Mouse (Mus musculus) hindbrain, embryonic 12.5 days (tissue): ENCODE measurements around the gene Figla. TPM values are rescaled to one million over a fixed set of nuclear protein-coding genes. Genes with fewer than 3 reads are reported as not detected.

Source experiments
- ATAC-seq: fragments of 200-750 bp; cut with Nextera tagmentation; 2 replicates; pipeline ENCODE4 v1.8.0; 2017; ENCODE audit warnings: moderate TSS enrichment; ENCODE audit not compliant: low FRiP score
- H3K27ac ChIP-seq: fragments of 300-500 bp; sonication (generic); 2 replicates; pipeline ENCODE4 v1.5.1; 2016; ENCODE audit warnings: mild to moderate bottlenecking
- H3K27me3 ChIP-seq: fragments of 300-500 bp; sonication (generic); 2 replicates; pipeline ENCODE4 v1.6.1; 2016; ENCODE audit warnings: mild to moderate bottlenecking
- H3K36me3 ChIP-seq: fragments of 300-500 bp; sonication (generic); 2 replicates; pipeline ENCODE4 v1.6.1; 2016; ENCODE audit warnings: mild to moderate bottlenecking
- H3K4me1 ChIP-seq: fragments of 300-500 bp; sonication (generic); 2 replicates; pipeline ENCODE4 v1.6.1; 2016
- H3K4me2 ChIP-seq: fragments of 300-500 bp; sonication (generic); replicated peaks from 2 replicates; pipeline ENCODE4 v1.6.1; 2016; ENCODE audit warnings: mild to moderate bottlenecking
- H3K4me3 ChIP-seq: fragments of 300-500 bp; sonication (generic); 2 replicates; pipeline ENCODE4 v1.5.1; 2016; ENCODE audit warnings: mild to moderate bottlenecking
- H3K9ac ChIP-seq: fragments of 300-500 bp; sonication (generic); 2 replicates; pipeline ENCODE4 v1.6.1; 2016; ENCODE audit warnings: mild to moderate bottlenecking, moderate library complexity
- H3K9me3 ChIP-seq: fragments of 300-500 bp; sonication (generic); replicated peaks from 2 replicates; pipeline ENCODE4 v1.6.1; 2016; ENCODE audit warnings: mild to moderate bottlenecking
- WGBS: fragments of 180-500 bp; shearing (Covaris S2); methylation state at CpG from one replicate; pipeline ENCODE4 v1.1.7; 2016; 5-methylcytosine and 5-hydroxymethylcytosine counted together
- polyA plus RNA-seq: library from polyadenylated mRNA; unstranded; fragments of >200 nt; fragmentation: Nextera tagmentation; extraction: Ambion mirVana; gene quantifications from 2 replicates; pipeline ENCODE4 v1.2.1, GENCODE M21; 2016

Gene Figla
- polyA plus RNA-seq, 1 experiment from 2014 or later = not detected

DNA sequence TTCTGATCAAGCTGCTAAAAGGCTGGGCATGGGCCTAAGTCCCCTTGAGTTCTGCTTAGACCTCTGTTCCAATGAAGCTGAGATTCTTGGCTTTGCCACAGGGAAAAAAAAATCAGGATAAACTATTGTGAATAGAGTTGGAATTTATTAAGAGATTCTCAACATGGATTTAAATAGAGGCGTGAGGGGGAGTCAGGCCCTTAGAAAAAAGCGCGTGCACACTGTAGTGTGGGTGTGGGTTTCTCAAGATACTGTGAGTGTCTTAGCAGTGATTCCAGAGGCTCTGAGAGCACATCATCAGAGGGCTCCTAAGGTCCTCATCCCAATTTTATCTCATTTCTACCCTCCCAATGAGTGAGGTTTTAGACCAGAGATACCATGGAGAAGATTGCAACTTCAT, 44.2 kb downstream of the Figla start:
- no peak overlapping the region for H3K9ac ChIP-seq
- ATAC-seq = no peak
- H3K36me3 ChIP-seq = no peaks in the 10 kb centered on the region

DNA sequence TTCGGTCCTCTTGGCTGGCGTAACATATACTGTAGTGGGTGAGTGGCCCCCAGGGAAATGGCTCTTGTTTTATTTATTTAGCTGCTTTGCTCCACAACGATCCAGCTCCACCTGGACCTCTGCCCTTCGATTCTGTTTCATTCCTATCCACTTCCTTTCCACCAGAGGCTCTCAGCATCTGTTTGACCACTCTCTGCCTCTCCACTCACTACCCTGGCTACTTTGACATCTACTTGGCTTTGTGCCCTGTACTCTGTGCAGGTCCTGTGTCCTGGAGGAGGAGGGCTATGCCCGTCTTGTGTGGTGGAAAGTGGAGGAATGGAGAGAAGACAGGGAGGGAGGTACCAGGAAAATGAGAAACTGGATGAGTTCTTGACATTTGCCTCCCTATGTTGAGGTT, 46.3 kb downstream of the Figla start:
- Histone ChIP-seq H3K36me3 (no peaks in the 10 kb centered on the region), H3K9me3 (no peaks in the 10 kb centered on the region), H3K27me3 (no peaks in the 10 kb centered on the region), H3K4me2 (no peak overlapping the region), H3K4me3 (no peak overlapping the region), H3K9ac (no peak overlapping the region; the same call in 1 of the 2 replicates), H3K4me1 (peaks cover 96% of the 10 kb centered on the region), H3K27ac (peak overlapping the region; percentile 85)
- WGBS = 56% methylated on average over 5 of the region's 5 CpGs
- no peak for ATAC-seq

More for the DNA sequence above, 44.2 kb downstream of the Figla start:
- Histone ChIP-seq H3K27ac (peak overlapping the region; percentile 95), H3K4me2 (peak overlapping the region; percentile 45; the same call in 1 of the 2 replicates), H3K4me1 (peaks cover 77% of the 10 kb centered on the region), H3K27me3 (no peaks in the 10 kb centered on the region), H3K9me3 (no peaks in the 10 kb centered on the region), H3K4me3 (no peak overlapping the region)
- WGBS = 96% methylated on average over 3 of the region's 3 CpGs

DNA sequence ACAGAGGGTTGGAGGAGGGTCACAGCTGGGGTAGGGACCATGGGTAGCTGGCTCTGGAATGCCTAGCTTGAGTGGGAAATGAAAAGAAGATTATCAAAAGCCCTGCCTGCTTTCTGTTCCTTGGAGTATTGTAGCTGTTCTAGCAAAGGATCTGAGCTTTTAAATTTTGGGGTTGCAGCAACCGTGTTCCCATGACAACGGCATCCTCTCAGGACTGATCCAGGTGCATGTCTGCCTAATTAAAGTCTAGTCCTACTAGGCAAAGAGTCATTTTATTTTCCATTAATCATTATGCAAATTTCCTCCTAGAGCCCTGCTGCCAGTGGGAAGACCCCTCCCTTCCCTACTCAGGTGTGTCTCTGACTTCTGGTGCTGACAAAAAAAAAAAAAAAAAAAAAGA, 46.7 kb downstream of the Figla start:
- H3K27me3 ChIP-seq = no peaks in the 10 kb centered on the region
- H3K9me3 ChIP-seq = no peaks in the 10 kb centered on the region
- H3K4me1 ChIP-seq = peaks cover 94% of the 10 kb centered on the region
- no peak for ATAC-seq
- H3K9ac ChIP-seq = no peak overlapping the region; the same call in 1 of the 2 replicates
- peak overlapping the region; percentile 85 for H3K27ac ChIP-seq
- no peak overlapping the region for H3K4me3 ChIP-seq
- H3K4me2 ChIP-seq = no peak overlapping the region
- 65% methylated on average over 2 of the region's 2 CpGs for WGBS
- H3K36me3 ChIP-seq = no peaks in the 10 kb centered on the region

DNA sequence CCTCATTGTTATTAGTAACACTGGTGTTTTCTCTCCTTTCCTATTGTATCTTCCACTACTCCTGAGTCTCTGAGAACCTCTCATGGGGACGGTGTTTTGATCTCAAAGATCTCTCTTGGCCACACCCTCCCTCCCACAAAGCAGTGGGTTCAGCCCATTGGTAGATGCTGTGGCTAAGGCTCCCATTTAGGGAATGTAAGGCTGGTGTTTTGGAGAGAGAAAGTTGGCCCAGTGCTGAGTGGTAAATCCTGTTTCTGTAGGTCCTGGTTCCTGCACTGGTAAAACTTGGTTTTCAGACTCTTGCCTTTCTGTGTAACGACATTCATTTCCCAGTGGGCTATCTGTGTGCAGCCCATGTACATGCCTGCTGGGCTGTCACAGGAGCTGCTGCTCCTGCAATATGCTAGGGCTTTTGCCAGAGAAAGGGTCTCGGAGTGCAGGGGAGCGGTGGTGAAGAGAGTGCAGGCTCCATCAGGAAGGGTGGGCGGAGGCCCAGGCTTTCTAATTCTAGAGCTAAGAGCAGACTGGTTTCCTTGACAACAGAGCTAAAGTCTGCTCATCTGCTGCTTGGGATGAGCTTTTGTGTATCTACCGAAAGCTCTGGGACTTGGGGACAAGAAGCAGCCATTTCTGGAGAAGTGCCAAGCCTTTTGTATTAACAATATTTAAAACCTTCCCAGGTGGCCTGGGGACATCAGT, 48.5 kb downstream of the Figla start:
- H3K4me3 ChIP-seq = no peak overlapping the region
- H3K36me3 ChIP-seq = no peaks in the 10 kb centered on the region
- peaks cover 77% of the 10 kb centered on the region for H3K4me1 ChIP-seq
- no peaks in the 10 kb centered on the region for H3K9me3 ChIP-seq
- no peaks in the 10 kb centered on the region for H3K27me3 ChIP-seq
- peak; percentile 71 for ATAC-seq
- peak overlapping the region; percentile 47; the same call in 1 of the 2 replicates for H3K9ac ChIP-seq
- peak overlapping the region; percentile 22; the same call in 1 of the 2 replicates for H3K4me2 ChIP-seq
- H3K27ac ChIP-seq = peak overlapping the region; percentile 94
- 31% methylated on average over 6 of the region's 6 CpGs for WGBS

DNA sequence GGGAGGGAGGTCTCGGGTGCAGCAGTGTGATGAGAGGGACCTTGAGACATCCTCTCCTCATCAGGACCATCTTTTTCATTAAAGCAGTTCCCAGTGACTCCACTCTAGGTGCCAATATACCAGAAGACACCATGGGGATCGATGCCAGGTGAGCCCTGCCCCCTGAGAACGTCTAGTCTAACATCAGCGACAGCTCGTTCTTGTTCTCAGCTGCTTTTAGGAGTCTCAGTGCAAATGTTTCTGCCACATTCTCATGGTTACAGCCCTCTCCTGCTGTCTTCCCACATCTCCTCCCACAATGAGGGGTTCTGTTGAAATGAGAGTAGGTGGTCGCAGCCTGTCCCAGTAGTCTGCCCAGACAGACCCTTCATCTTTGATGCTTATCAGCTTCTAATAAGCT, 50.8 kb downstream of the Figla start:
- 86% methylated on average over 6 of the region's 6 CpGs for WGBS
- Histone ChIP-seq H3K27me3 (no peaks in the 10 kb centered on the region), H3K9me3 (no peaks in the 10 kb centered on the region), H3K4me2 (no peak overlapping the region), H3K36me3 (no peaks in the 10 kb centered on the region), H3K4me1 (peaks cover 73% of the 10 kb centered on the region), H3K4me3 (no peak overlapping the region), H3K9ac (no peak overlapping the region), H3K27ac (no peak overlapping the region)
- ATAC-seq = no peak

DNA sequence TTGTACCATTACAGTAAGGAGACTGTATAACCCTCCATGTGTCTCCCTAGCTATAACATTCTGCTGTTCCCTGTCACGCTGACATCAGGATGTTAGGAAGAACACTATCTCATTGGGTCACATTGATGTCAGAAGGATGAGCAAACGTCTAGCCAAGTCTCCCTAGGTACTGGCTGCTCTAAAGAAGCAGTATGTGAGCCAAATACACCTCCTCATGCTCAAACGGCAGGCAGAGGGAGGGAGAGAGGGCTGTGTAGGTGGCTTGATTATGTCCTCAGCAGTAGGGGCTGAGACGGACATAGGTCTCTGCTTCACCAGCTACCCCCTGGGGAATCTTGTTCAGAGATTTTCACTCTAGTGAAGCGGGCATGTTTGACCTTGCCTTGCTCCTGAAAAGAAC, 51.2 kb downstream of the Figla start:
- H3K27ac ChIP-seq = no peak overlapping the region
- peaks cover 69% of the 10 kb centered on the region for H3K4me1 ChIP-seq
- WGBS = 50% methylated on average over 5 of the region's 5 CpGs

DNA sequence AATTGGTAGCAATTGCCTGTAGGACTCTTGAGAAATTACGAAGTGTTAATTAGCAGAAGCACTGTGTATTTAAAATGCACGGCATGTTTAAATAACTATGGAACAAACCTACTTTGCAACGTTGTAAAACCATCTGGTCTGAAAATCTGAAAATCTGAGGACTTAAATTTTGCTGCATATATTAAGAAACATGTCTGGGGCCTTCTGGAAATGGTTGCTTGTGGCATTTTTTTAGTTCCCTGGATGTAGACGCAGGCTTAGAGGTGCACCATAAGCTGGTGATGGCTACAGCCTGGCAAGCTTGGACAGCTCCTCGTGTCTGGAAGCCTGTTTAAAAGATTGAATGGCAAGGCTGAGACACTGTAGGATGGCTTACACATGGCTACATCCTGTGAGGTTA, 53.0 kb downstream of the Figla start:
- peaks cover 61% of the 10 kb centered on the region for H3K4me1 ChIP-seq
- H3K9ac ChIP-seq = no peak overlapping the region
- H3K27ac ChIP-seq = no peak overlapping the region
- no peak overlapping the region for H3K4me3 ChIP-seq
- H3K9me3 ChIP-seq = no peaks in the 10 kb centered on the region
- 77% methylated on average over 5 of the region's 5 CpGs for whole genome bisulfite sequencing
- no peaks in the 10 kb centered on the region for H3K27me3 ChIP-seq
- H3K4me2 ChIP-seq = no peak overlapping the region
- no peak for ATAC-seq
- H3K36me3 ChIP-seq = no peaks in the 10 kb centered on the region

More for the DNA sequence above, 51.2 kb downstream of the Figla start:
- no peak for ATAC-seq
- Histone ChIP-seq H3K36me3 (no peaks in the 10 kb centered on the region), H3K4me2 (no peak overlapping the region), H3K4me3 (no peak overlapping the region), H3K27me3 (no peaks in the 10 kb centered on the region), H3K9me3 (no peaks in the 10 kb centered on the region), H3K9ac (no peak overlapping the region)

DNA sequence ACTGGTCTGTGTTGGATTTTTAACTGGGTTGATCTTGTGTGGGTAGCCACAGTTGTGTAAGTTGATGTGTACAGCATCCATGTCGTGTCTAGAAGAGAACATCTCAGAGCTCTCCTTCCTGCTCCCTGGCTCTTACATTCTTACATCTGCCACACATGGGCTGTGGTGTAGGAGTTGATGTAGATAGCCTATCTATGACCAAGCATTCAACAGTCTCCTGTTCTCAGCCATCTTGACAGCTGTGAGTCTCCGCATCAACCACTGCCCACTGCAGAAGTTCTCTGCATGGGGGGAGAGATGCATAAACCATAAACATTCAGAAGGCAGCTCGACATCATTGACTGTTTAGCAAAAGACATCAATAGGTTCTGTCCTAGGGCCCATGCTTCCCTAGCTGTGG, 53.9 kb downstream of the Figla start:
- Histone ChIP-seq H3K27me3 (no peaks in the 10 kb centered on the region), H3K4me1 (peaks cover 61% of the 10 kb centered on the region), H3K9me3 (no peaks in the 10 kb centered on the region), H3K4me3 (no peak overlapping the region), H3K36me3 (no peaks in the 10 kb centered on the region), H3K27ac (no peak overlapping the region), H3K9ac (no peak overlapping the region), H3K4me2 (no peak overlapping the region)
- ATAC-seq = no peak
- WGBS = 93% methylated on average over 3 of the region's 3 CpGs

DNA sequence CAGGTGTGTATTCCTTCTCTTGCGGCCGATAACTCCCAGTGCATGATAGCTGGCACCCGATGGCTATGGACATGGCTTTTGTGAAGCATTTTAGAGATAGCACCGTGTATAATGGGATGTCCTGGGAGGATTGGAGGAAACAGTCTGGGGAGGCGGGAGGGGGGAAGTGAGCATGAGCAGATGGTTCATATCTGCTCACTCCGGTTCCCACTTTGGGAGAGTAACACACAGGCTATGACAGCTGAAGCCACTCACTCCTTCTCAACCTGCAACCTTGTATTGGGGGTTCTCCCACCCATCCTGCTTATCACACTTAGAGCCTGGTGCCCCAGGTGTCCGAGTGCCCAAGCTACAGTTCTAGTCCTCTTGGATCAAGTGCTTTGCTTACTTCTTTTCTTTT, 54.3 kb downstream of the Figla start:
- no peak for ATAC-seq
- H3K9ac ChIP-seq = no peak overlapping the region
- H3K27me3 ChIP-seq = no peaks in the 10 kb centered on the region
- H3K27ac ChIP-seq = no peak overlapping the region
- H3K4me1 ChIP-seq = peaks cover 61% of the 10 kb centered on the region
- 75% methylated on average over 7 of the region's 7 CpGs for WGBS
- H3K4me2 ChIP-seq = no peak overlapping the region
- no peaks in the 10 kb centered on the region for H3K9me3 ChIP-seq
- no peaks in the 10 kb centered on the region for H3K36me3 ChIP-seq
- H3K4me3 ChIP-seq = no peak overlapping the region

Other genes with a start within 250 kb of the Figla start
- not detected in 2 replicates for gene Nat8f6, start 195.2 kb upstream of the Figla start, polyA plus RNA-seq
- not detected in 2 replicates for gene Nat8f5, start 195.2 kb upstream of the Figla start, polyA plus RNA-seq
- gene Nat8, start 184.1 kb upstream of the Figla start, polyA plus RNA-seq = not detected in 2 replicates
- not detected in 2 replicates for gene Nat8f2, start 147.0 kb upstream of the Figla start, polyA plus RNA-seq
- 5.3 and 6.0 TPM in 2 replicates for gene Nat8f4, start 111.3 kb upstream of the Figla start, polyA plus RNA-seq
- 39.2 and 40.6 TPM in 2 replicates for gene Tprkb, start 104.3 kb upstream of the Figla start, polyA plus RNA-seq
- gene Nat8f1, start 100.5 kb upstream of the Figla start, polyA plus RNA-seq = 9.5 and 10.7 TPM in 2 replicates
- gene Dusp11, start 54.5 kb upstream of the Figla start, polyA plus RNA-seq = 54.4 and 60.4 TPM in 2 replicates
- gene Add2, start 12.5 kb downstream of the Figla start, polyA plus RNA-seq = 115 and 119 TPM in 2 replicates
- gene Tgfa, start 179.1 kb downstream of the Figla start, polyA plus RNA-seq = 4.0 and 4.7 TPM in 2 replicates